Comparison of ENCODE assay signal across 23 mouse cellular contexts in genomic region chr2:84862231-84862630, GRCm38 (mm10). TPM values are rescaled to one million over a fixed set of nuclear protein-coding genes. Genes with fewer than 3 reads are reported as not detected.
"Had no signal": no experiment of that assay in that cellular context is flagged by ENCODE, and none has a peak within 500 bp of the region (broad histone marks: within the 10 kb centered on the region; RNA-seq: fewer than 3 reads in every experiment).

No protein-coding gene starts in this region.

- H3K4me3 ChIP-seq: kidney, embryonic 15.5 days; layer of hippocampus, adult 2 months; liver, embryonic 13.5 days; megakaryocyte, embryonic 14.5 days; midbrain, embryonic 10.5 days had no signal

- DNase-seq: kidney, adult 8-10 months; kidney, postnatal 10 days; kidney, postnatal 4 days; layer of hippocampus, adult 9-11 months; liver, embryonic 13.5 days; lung, adult 2 months; lung, postnatal 14 days; lung, postnatal 4 days; midbrain, embryonic 14.5 days; thymus, postnatal 25 days had no signal

- H3K27ac ChIP-seq: kidney, embryonic 15.5 days; layer of hippocampus, adult 2 months; liver, embryonic 13.5 days; midbrain, embryonic 10.5 days had no signal

- H3K4me2 ChIP-seq: kidney, embryonic 15.5 days; liver, embryonic 13.5 days had no signal

- H3K9ac ChIP-seq: kidney, embryonic 15.5 days; liver, embryonic 13.5 days had no signal

- H3K9me3 ChIP-seq: kidney, embryonic 15.5 days; liver, embryonic 13.5 days; megakaryocyte, embryonic 14.5 days; midbrain, embryonic 10.5 days had no signal

RNA-seq across cellular contexts. Expression of gene Rtn4rl2, which starts 24.3 kb away (rescaled TPM):
- total RNA-seq: liver, adult 2 months had no signal
- polyA plus RNA-seq: liver, embryonic 13.5 days; liver, embryonic 16.5 days had no signal

RNA-seq across cellular contexts. Expression of gene Smtnl1, which starts 39.8 kb away (rescaled TPM):
- total RNA-seq: layer of hippocampus, adult 2 months; layer of hippocampus, postnatal 25 days; left cerebral cortex, adult 18-20 months; left cerebral cortex, postnatal 10 days; left cerebral cortex, postnatal 36 days; midbrain, postnatal 0 days had no signal
- polyA plus RNA-seq: liver, adult 2 months; midbrain, embryonic 10.5 days; midbrain, embryonic 14.5 days; midbrain, postnatal 0 days; neural tube, embryonic 14.5 days; stomach, embryonic 14.5 days had no signal
